Mouse (Mus musculus) heart, adult 2 months (tissue): ENCODE measurements around the gene Ovch2.

Experiments
- CTCF ChIP-seq: fragments of 200-600 bp; IDR thresholded peaks from 2 replicates; pipeline ENCODE4 v1.8.1; 2022; ENCODE audit warnings: antibody characterized with exemption, mild to moderate bottlenecking, moderate library complexity
- POLR2A ChIP-seq: fragments of 200-500 bp; IDR thresholded peaks from 2 replicates; pipeline ENCODE4 v1.6.1; 2011; ENCODE audit warnings: mild to moderate bottlenecking, low read depth, low read length, control low read depth; ENCODE audit not compliant: insufficient read depth

DNA sequence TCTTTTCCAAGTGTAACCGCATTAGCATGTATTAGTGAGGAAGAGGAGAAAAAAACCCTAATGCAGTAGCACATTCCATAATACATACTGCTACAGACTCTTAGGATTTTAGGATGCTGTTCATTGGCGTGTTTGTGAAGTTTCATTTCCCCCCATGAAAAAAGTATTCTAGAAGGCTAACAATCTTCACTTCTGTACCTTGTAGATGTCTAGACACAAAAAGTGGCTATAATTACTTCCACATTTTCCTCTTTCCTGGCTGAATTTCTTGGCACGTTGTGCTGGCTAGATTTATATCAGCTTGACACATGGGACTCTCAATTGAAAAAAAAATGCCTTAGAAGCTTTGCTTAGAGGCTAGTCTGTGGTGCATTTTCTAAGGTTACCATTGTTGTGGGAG, 1.1 kb upstream of the Ovch2 start:
- TF ChIP-seq POLR2A = no peak
- no peak for TF ChIP-seq CTCF
